Mouse (Mus musculus): ENCODE data around the gene Gpatch8. TPM values are rescaled to one million over a fixed set of nuclear protein-coding genes. Genes with fewer than 3 reads are reported as not detected.
"Not testable (repeated sequence)": the region's sequence is repeated elsewhere in the genome, so short reads cannot be mapped to it uniquely, and the experiment has no call there.

Gene Gpatch8
- polyA plus RNA-seq, 1 experiment: 16.7 TPM

DNA sequence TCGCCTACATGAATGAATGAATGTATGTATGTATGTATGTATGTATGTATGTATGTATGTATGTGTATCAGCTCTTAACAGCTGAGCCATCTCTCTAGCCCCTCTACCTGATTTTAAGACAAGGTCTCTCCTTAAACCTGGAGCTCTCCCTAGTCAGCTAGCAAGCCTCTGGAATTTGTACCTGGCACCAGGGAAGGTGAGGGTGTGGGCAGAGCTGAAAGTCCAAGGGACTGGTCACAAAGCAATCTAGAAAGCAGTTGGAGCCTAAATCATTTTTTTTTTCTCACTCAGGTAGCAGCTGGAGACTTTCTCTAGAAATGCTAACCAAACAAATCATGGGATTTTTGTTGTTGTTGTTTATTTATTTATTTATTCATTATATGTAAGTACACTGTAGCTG is 1.2 kb upstream of the Gpatch8 start:
- TF ChIP-seq CTCF (IDR thresholded peaks at IDR 0.05; ENCODE audit: control insufficient read depth, insufficient read depth, insufficient replicate concordance, low read depth, low read length): no peak
- TF ChIP-seq POLR2A (IDR thresholded peaks at IDR 0.05; ENCODE audit: control insufficient read depth, low read depth, low read length): no peak
- H3K36me3 ChIP-seq (ENCODE audit: control insufficient read depth, insufficient read depth, low read length): no peaks in the 10 kb centered on the region
- H3K27me3 ChIP-seq (ENCODE audit: control insufficient read depth, insufficient read depth, low read length): no peaks in the 10 kb centered on the region
- no peak overlapping the region for H3K27ac ChIP-seq (ENCODE audit: control insufficient read depth, insufficient read depth, low read depth, low read length)
- H3K4me1 ChIP-seq (ENCODE audit: control insufficient read depth, insufficient read depth, low read length): peaks cover 4% of the 10 kb centered on the region; the same call in 1 of the 2 replicates
- no peak overlapping the region for H3K4me3 ChIP-seq (ENCODE audit: control insufficient read depth, low read depth, low read length)

DNA sequence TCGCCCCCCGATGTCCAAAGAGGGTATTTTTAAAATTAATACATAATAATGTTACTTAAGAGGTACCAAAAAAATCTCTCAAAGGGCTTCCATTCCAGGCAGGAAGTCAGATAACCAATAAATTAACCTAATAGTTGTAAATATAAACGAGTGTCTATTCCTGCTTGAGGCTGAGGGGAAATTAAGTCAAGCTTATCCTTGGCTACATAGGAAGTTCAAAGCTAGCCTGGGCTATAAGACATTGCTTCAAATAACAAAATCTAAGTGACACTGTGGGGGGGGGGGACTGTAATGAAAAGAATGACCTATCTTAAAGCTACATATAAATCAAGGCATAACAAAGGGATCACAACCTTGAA is 503 bp upstream of the Gpatch8 start:
- peaks cover 4% of the 10 kb centered on the region; the same call in 1 of the 2 replicates for H3K4me1 ChIP-seq (ENCODE audit: control insufficient read depth, insufficient read depth, low read length)
- H3K4me3 ChIP-seq (ENCODE audit: control insufficient read depth, low read depth, low read length): no peak overlapping the region
- H3K27ac ChIP-seq (ENCODE audit: control insufficient read depth, insufficient read depth, low read depth, low read length): no peak overlapping the region
- no peak for TF ChIP-seq CTCF (IDR thresholded peaks at IDR 0.05; ENCODE audit: control insufficient read depth, insufficient read depth, insufficient replicate concordance, low read depth, low read length)
- no peak for TF ChIP-seq POLR2A (IDR thresholded peaks at IDR 0.05; ENCODE audit: control insufficient read depth, low read depth, low read length)
- no peaks in the 10 kb centered on the region for H3K36me3 ChIP-seq (ENCODE audit: control insufficient read depth, insufficient read depth, low read length)
- no peaks in the 10 kb centered on the region for H3K27me3 ChIP-seq (ENCODE audit: control insufficient read depth, insufficient read depth, low read length)

DNA sequence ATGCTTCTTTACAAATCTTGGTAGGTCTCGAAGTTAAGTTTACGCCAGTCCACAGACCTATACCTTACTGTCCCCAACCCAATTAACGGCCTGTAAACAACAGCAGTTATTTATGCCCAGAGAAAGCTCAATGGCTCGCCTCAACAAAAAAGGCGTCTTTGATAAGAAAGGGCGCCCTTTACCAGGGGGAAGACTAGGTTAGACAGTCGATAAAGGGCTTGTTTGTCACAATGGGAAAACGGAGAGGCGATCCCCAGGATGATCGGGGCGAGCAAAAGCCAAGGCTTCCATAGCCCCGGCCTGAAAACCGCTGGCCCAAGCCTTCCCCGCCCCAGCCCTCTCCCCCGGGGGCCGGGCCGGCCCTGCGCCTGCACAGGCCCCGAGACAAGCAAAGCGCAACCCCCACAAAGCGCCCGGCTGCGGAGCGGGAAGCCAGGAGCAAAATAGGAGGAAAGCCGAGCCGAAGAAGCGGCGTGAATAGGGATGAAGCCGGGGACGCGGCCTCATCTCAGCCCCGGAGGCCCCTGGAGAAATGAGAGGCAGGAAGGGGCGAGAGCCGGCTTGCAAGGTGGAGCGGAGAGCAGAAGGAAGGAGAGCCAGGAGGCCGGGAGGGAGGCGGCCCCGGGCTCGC is 677 bp downstream of the Gpatch8 start:
- no peak for TF ChIP-seq CTCF (IDR thresholded peaks at IDR 0.05; ENCODE audit: control insufficient read depth, insufficient read depth, insufficient replicate concordance, low read depth, low read length)
- no peak for TF ChIP-seq POLR2A (IDR thresholded peaks at IDR 0.05; ENCODE audit: control insufficient read depth, low read depth, low read length)
- Histone ChIP-seq H3K4me1 (ENCODE audit: control insufficient read depth, insufficient read depth, low read length) (peaks cover 4% of the 10 kb centered on the region; the same call in 1 of the 2 replicates), H3K36me3 (ENCODE audit: control insufficient read depth, insufficient read depth, low read length) (no peaks in the 10 kb centered on the region), H3K27ac (ENCODE audit: control insufficient read depth, insufficient read depth, low read depth, low read length) (peak overlapping the region; percentile 88), H3K27me3 (ENCODE audit: control insufficient read depth, insufficient read depth, low read length) (no peaks in the 10 kb centered on the region), H3K4me3 (ENCODE audit: control insufficient read depth, low read depth, low read length) (peak overlapping the region; percentile 94)

DNA sequence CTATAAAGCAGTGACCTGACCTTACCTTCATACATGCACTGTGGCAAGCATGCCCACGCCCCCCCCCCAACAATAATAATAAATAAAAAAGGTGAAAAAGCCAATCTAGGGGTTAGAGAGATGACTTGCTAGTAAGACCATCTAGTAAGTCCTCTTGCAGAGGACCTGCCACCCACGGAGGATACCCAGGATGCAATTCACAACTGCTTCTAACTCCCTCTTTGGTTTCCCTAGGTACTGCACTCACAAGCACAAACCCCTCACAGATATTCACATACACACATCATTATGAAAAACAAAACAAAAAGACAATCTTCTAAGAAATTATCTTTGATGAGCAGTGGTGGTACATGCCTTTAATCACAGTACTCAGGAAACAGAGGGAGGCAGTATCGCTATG is 4.1 kb downstream of the Gpatch8 start:
- Histone ChIP-seq H3K4me1 (ENCODE audit: control insufficient read depth, insufficient read depth, low read length) (peaks cover 4% of the 10 kb centered on the region; the same call in 1 of the 2 replicates), H3K27me3 (ENCODE audit: control insufficient read depth, insufficient read depth, low read length) (no peaks in the 10 kb centered on the region), H3K27ac (ENCODE audit: control insufficient read depth, insufficient read depth, low read depth, low read length) (no peak overlapping the region), H3K36me3 (ENCODE audit: control insufficient read depth, insufficient read depth, low read length) (no peaks in the 10 kb centered on the region), H3K4me3 (ENCODE audit: control insufficient read depth, low read depth, low read length) (no peak overlapping the region)
- no peak for TF ChIP-seq POLR2A (IDR thresholded peaks at IDR 0.05; ENCODE audit: control insufficient read depth, low read depth, low read length)
- TF ChIP-seq CTCF (IDR thresholded peaks at IDR 0.05; ENCODE audit: control insufficient read depth, insufficient read depth, insufficient replicate concordance, low read depth, low read length): no peak

DNA sequence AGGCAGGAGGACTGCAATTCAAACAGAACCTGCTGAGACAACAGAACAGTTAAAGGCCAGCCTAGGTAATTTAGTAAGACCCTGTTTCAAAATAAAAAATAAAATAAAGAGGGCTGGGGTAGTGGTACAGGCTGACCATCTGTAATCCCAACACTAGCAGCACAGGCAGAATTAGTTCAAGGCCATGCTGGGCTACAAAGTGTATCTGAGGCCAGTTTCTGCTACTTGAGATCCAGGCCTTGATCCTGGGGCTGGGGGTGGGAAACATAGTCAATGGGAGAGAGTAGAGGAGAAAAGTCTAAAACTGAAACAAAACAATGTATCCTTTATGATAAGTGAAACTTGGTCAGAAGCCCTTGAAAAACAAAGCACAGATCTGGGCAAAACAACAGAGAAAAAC is 5.0 kb downstream of the Gpatch8 start:
- Histone ChIP-seq H3K36me3 (ENCODE audit: control insufficient read depth, insufficient read depth, low read length) (no peaks in the 10 kb centered on the region), H3K27me3 (ENCODE audit: control insufficient read depth, insufficient read depth, low read length) (no peaks in the 10 kb centered on the region), H3K4me1 (ENCODE audit: control insufficient read depth, insufficient read depth, low read length) (peaks cover 4% of the 10 kb centered on the region; the same call in 1 of the 2 replicates), H3K27ac (ENCODE audit: control insufficient read depth, insufficient read depth, low read depth, low read length) (no peak overlapping the region), H3K4me3 (ENCODE audit: control insufficient read depth, low read depth, low read length) (no peak overlapping the region)
- TF ChIP-seq POLR2A (IDR thresholded peaks at IDR 0.05; ENCODE audit: control insufficient read depth, low read depth, low read length) (no peak), CTCF (IDR thresholded peaks at IDR 0.05; ENCODE audit: control insufficient read depth, insufficient read depth, insufficient replicate concordance, low read depth, low read length) (no peak)

DNA sequence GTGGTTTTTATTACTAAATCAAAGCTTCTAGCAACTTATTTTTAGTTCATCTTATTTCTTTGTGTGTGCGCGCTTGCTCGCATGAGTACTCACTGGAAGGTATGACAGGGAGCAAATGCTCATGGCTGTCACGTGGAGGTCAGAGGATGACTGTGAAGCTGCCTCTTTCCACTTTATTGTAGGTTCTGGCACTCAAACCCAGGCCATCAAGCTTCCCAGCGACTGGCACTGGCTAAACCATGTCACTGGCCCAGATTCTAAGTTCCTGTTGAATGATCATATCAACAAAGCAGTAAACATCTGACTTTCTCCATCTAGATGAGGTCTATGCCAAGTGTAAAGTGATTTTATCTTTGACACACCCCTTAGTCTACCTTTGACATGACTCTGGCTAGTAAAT is 14.7 kb downstream of the Gpatch8 start:
- TF ChIP-seq CTCF (IDR thresholded peaks at IDR 0.05; ENCODE audit: control insufficient read depth, insufficient read depth, insufficient replicate concordance, low read depth, low read length): no peak
- no peak for TF ChIP-seq POLR2A (IDR thresholded peaks at IDR 0.05; ENCODE audit: control insufficient read depth, low read depth, low read length)
- H3K27ac ChIP-seq (ENCODE audit: control insufficient read depth, insufficient read depth, low read depth, low read length): no peak overlapping the region
- H3K27me3 ChIP-seq (ENCODE audit: control insufficient read depth, insufficient read depth, low read length): no peaks in the 10 kb centered on the region
- no peaks in the 10 kb centered on the region for H3K36me3 ChIP-seq (ENCODE audit: control insufficient read depth, insufficient read depth, low read length)
- no peak overlapping the region for H3K4me3 ChIP-seq (ENCODE audit: control insufficient read depth, low read depth, low read length)
- no peaks in the 10 kb centered on the region; the same call in 1 of the 2 replicates for H3K4me1 ChIP-seq (ENCODE audit: control insufficient read depth, insufficient read depth, low read length)

DNA sequence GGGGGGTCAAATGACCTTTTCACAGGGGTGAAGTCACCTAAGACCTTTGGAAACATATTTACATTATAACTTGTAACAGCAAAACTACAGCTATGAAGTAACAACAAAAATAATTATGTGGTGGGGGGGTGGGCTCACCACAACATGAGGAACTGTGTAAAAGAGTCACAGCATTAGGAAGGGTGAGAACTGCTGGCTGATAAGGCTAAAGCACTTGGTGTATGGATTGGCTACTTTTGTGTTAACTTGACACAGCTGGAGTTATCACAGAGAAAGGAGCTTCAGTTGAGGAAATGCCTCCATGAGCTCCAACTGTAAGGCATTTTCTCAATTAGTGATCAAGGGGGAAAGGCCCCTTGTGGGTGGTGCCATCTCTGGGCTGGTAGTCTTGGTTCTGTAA is 15.9 kb downstream of the Gpatch8 start:
- H3K27me3 ChIP-seq (ENCODE audit: control insufficient read depth, insufficient read depth, low read length); H3K27ac ChIP-seq (ENCODE audit: control insufficient read depth, insufficient read depth, low read depth, low read length); H3K4me3 ChIP-seq (ENCODE audit: control insufficient read depth, low read depth, low read length); H3K4me1 ChIP-seq (ENCODE audit: control insufficient read depth, insufficient read depth, low read length); H3K36me3 ChIP-seq (ENCODE audit: control insufficient read depth, insufficient read depth, low read length): not testable (repeated sequence)

DNA sequence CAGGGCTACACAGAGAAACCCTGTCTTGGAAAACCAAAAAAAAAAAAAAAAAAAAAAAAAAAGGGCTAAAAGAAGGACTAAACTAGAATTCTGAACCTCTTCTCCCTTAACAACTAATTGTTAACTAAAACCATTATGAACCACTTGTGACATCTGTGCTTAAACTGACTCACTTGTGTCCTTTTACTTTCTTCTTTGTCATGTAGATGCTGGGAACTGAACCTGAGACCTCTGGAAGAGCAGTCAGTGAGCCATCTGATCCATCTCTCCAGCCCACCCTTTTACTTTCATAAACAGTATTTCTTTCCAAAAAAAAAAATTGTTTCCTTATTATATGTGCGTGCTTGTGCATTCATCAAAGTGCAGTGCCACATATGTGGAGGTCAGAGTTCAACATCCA is 16.5 kb downstream of the Gpatch8 start:
- Histone ChIP-seq H3K4me1 (ENCODE audit: control insufficient read depth, insufficient read depth, low read length) (no peaks in the 10 kb centered on the region), H3K36me3 (ENCODE audit: control insufficient read depth, insufficient read depth, low read length) (no peaks in the 10 kb centered on the region), H3K4me3 (ENCODE audit: control insufficient read depth, low read depth, low read length) (no peak overlapping the region), H3K27ac (ENCODE audit: control insufficient read depth, insufficient read depth, low read depth, low read length) (no peak overlapping the region), H3K27me3 (ENCODE audit: control insufficient read depth, insufficient read depth, low read length) (no peaks in the 10 kb centered on the region)
- no peak for TF ChIP-seq POLR2A (IDR thresholded peaks at IDR 0.05; ENCODE audit: control insufficient read depth, low read depth, low read length)
- TF ChIP-seq CTCF (IDR thresholded peaks at IDR 0.05; ENCODE audit: control insufficient read depth, insufficient read depth, insufficient replicate concordance, low read depth, low read length): no peak

Measured in testis, adult 2 months (tissue).